Mouse (Mus musculus): ENCODE results near the gene Col9a3.

DNA sequence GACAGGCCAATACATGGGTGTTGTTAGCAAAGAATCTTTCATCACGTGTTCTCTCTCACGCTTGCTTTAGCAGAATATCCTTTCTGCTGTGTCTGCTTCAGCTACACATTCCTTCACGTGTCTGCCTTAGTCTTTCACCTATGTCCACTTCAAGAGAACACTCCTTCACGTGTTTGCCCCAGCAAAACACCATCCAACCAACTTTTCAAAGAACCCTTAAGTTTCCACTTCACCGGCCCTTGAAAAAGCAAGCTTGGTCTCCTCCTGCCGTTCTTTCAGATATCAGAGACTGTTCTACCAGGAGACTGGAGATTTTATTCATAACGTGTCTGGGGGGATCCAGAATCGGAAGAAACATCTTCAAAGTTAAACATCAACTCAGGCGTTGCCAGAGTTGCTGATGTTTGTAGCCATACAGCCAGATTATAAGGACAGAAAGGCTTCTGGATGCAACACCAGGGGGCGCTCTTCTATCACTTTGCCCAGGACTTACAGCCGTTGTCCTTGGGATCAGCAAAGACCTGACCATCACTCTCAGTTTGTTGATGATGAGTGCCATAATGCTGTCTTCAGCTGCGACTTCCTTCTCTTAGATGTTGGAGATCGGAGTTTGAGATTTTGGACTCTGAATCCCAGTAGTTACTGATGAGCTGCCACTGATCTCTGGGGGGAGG lies 31.2 kb upstream of the Col9a3 start:
- TF ChIP-seq NANOG (IDR thresholded peaks at IDR 0.05; ENCODE audit: borderline replicate concordance, low read length) = no peak
- TF ChIP-seq CTCF (conservative IDR thresholded peaks at IDR 0.05; ENCODE audit: low read length) = peak; percentile 76
